Mouse (Mus musculus) olfactory bulb, adult 2 months (tissue): ENCODE measurements around the gene Kifc1.

Experiments used
- CTCF ChIP-seq: fragments of 200-500 bp; IDR thresholded peaks from 2 replicates; pipeline ENCODE4 v1.5.1; 2012; ENCODE audit warnings: low read depth, mild to moderate bottlenecking, low read length, moderate library complexity; ENCODE audit not compliant: insufficient read depth
- POLR2A ChIP-seq: fragments of 200-500 bp; IDR thresholded peaks from 2 replicates; pipeline ENCODE4 v1.6.1; 2012; ENCODE audit warnings: mild to moderate bottlenecking, low read depth, low read length, moderate library complexity; ENCODE audit not compliant: insufficient read depth

- TF ChIP-seq CTCF (no peak), POLR2A (no peak)
These were observed 41.5 kb upstream of the Kifc1 start for GRCm38 (mm10) chr17:33931947-33932346.
